Mouse (Mus musculus) spleen, postnatal 4 days (tissue): ENCODE measurements around the gene Prdm2.
A peak's percentile ranks its signal among the peaks of the same experiment; 100 is the strongest.

Experiments
- DNase-seq, 2 experiments: peaks; one replicate each; pipeline ENCODE4 v3.0.0; 2022; ENCODE audit warnings: low spot score in 2 of 2

Gene Prdm2

DNA sequence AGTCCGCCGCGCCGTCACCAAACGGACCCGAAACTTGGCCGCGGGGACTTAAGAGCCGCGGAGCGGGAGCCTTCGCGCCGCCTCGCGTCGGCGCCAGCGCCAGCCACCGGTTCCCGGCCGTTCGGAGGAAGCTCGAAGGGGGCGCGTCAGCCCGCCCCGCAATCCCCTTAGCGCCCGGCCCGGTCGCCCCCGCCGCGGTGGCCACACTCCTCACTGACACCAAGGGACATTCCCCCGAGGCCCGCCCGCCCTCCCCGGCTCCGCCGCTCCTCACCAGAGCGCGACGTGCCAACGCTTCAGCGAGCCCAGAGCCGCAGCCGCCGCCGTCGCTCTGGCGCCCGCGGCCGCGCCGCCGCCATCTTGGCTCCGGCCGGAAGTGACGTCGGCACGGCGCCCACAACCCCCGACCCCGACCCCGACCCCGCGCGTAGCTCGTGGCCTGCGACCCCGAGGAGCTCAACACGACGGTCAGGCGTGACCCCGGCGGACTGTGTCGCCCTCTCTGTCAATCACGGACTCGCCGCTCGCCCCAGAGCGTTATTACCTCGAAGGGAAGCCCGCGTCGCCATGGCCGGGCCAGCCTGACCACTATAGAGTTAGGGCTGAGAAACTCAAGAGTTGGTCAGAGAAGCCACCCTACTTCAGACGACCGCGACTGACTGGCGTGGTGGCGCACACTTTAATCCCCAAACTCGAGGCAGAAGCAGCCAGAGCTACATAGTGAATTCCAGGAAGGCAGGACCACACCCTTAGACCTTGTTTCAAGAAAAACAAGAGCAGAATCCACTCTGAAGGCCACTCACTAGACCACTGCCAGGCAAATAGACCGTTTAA is at the start of gene Prdm2:
TSS of gene Prdm2 (minus strand) at position 655 of the 834 bp plus-strand sequence.
- peak; percentile 49 to 78 for DNase-seq

DNA sequence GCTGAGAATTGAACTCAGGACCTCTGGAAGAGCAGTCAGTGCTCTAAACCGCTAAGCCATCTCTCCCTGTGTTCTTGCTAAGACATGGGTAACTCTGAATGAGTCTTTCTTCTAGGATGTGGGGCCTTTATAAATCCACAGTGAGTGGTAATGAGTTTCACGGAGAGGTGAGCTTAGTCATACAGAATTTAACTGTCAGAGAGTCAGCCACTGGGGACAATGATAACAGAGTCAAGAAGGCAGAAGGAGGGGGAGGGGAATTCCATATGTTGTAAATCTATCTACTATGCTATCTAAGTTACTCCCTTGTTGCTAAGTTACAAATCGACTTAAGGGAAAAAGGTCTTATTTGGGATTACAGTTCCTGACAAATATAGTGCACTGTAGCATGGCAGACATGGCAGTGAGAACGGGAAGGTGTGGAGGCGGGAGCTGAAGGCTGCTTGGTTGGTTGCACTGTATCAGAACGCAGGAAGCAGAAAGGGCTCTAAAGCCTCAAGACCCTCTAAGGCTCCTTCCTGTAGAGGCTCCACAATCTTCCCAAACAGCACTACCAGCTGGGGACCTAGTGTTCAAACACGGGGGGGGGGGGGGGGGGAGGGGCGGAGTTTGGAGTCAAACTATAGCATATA is 47.0 kb upstream of the Prdm2 start:
- DNase-seq, result no peak

DNA sequence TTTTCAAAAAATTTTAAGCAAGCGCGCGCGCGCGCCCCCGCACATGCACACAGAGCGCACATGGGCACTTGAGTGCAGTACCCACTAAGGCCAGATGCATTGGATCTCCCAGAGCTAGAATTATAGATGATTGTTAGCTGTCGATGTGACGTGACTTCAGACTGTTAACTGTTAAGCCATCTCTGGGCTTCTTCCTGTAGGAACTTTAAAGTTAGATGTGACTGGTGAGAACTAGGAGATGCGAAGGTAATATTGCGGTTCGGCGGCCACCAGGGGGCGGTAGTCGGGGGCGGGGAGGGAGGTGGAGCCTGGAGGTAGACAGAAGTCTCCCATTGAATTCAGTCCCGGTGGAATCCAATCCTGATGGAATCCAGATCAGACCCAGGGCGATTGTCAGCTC is 45.7 kb upstream of the Prdm2 start:
- DNase-seq, result peak; percentile 42 to 83

DNA sequence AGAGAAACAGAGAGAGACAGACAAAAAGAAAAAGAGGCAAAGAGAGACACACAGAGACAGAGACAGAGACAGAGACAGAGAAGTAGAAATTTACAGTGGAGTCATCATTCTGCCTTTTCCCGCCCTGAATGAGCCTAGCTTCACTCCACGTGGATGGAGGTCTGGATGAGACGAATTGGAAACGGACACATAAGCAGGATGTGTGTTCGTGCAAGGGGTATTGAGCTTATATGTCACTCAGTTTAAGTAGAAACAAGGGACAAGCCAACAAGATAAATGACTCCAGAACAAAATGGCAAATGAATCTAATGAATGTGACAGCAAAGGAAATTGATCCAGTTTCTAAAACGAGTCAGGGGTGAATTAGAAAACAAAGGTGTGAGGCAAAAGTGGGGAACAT is 45.2 kb upstream of the Prdm2 start:
- no peak for DNase-seq

DNA sequence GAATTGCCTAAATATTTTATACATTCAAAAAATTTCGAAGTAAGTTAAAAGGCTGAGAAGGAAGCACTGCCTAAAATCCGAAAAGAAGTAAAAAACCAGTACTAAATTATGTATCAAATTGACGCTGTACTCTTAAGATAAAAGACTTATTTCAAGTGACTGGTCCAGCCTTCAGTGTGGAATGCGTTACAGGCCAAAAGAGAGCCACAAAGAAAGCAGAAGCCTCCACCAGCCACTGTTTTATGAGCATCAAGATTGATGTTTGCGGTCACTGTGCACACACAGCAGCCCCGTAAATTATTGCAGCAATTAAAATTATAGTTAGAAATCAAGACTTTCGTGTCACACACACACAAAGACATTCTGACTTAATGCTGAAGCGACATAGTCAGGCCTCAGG is 42.7 kb upstream of the Prdm2 start:
- no peak for DNase-seq

DNA sequence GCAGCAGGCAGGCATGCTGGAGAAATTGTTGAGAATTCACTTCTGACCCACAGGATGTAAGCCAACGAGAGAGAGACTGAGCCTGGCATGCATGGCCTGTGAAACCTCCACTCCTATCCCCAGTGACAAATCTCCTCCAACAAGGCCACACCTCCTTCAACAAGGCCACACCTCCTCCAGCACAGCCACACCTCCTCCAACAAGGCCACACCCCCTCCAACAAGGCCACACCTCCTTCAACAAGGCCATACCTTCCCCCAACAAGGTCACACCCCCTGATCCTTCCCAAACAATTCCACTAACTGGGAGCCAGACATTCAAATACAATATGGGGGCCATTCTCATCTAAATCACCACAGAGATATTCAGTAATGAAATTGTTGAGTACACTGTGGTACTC is 40.6 kb upstream of the Prdm2 start:
- no peak for DNase-seq

DNA sequence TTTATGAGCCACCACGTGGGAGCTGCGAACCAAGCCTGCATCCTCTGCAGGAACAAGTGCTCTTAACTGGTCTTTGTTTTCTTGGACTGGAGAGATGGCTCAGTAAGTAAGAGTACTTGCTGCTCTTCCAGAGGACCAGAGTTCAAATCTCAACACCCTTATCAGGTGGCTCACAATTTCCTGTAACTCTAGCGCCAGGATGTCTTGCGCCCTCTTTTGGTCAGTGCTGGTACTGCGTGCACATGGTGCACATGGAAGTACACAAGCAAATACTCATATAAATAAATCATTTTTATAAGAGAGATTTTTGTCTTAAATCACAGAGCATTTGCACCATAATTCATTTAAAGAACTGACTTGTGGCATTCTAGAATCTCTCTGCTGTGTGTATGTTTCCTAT is 35.3 kb upstream of the Prdm2 start:
- DNase-seq, result peak; percentile 18 to 71

DNA sequence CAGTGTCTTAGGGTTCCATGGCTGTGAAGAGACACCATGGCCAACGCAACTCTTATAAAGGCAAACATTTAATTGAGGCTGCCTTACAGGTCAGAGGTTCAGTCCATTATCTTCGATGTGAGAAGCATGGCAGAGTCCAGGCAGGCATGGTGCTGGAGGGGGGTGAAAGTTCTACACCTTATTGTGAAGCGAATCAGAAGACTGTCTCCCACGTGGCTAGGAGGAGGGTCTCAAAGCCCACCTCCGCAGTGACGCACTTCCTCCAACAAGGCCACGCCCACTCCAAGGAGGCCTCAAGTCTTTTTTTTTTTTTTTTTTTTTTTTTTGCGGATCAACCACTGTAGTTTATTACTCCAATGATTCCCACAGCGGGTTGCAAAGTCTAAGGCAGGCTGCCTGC is 28.5 kb upstream of the Prdm2 start:
- no peak for DNase-seq

DNA sequence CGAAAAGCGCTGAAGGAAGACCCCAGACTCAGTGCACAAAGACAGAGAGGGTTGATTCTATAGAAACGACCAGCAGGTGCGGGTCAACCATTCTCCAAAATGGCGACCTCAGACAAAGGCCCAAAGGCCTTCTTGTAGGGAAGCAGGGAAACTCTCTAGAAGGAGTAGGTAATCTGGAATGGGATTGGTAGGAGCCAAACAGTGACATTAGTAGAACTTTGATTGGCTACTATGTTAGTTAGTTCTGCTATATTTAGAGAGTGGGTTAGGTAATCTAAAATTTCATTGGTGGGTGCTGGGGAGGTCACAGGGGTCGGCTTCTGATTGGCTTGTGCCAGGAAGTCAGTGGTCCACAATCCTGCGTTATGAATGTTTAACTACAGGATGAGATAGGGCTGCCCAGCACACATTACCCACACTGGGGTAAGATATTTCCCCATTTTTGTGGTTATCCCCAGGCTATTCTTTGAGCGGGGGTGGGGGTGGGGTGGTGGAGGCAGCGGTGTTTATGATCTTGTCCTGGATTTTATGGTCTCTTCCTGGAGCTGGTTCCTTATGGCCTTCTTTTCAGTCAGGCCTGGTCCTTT is 26.9 kb upstream of the Prdm2 start:
- no peak for DNase-seq

DNA sequence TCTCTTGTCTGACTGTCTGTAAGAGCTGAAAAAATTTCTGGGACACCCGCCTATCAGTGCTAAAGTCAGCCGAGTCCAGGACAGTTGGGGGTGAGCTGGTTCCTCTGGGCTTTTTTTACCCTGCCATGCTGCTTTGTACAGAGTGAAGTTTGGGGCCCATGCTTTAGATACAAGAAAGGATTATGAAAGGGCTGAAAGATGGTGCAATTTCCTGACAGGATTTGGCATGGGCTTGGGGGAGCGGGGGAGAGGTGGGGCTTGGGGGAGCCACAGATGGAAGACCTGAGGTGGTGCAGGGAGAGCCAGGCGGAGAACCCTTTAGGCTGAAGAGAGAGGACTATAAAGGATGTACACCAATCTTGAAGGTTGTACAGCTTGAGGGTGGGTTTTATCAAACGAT is 26.3 kb upstream of the Prdm2 start:
- no peak for DNase-seq

DNA sequence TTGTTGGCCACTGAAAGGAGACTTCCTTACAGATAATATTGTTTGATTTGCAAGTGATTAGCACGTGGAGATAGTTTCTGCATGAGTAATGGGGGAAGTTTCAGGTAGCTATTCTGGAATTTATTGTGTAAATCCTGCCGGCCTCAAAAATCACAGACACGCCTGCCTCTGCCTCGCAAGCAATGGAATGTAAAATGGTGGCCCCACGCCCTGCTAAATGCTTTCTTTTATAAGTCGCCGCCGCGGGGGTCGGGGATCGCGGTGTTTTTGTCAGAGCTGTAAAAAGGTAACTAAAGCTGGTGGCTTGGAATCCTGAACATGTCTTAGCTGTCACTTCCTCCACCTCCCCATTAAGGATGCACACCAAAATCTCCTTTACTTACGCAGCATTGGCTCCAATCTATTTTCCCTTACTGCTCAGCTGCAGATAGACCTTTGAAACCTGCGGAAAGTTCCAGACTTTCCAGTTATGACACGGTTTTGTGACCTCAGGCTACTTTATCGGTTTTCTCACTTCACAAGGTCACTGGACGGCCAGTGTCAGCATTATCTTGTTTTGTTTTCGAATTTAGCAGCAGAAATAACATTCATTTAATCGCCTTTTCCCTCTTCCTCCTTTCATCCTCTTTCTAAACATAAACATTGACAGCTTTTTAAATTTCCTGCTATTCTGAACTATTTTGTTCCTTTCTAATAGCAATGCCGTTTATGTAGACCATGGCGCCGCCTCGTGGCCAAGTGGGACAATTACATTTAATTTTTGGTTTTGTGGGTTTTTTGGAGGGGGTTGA is 25.6 kb upstream of the Prdm2 start:
- DNase-seq, result peak in 1 of 2 experiments; percentile 79

DNA sequence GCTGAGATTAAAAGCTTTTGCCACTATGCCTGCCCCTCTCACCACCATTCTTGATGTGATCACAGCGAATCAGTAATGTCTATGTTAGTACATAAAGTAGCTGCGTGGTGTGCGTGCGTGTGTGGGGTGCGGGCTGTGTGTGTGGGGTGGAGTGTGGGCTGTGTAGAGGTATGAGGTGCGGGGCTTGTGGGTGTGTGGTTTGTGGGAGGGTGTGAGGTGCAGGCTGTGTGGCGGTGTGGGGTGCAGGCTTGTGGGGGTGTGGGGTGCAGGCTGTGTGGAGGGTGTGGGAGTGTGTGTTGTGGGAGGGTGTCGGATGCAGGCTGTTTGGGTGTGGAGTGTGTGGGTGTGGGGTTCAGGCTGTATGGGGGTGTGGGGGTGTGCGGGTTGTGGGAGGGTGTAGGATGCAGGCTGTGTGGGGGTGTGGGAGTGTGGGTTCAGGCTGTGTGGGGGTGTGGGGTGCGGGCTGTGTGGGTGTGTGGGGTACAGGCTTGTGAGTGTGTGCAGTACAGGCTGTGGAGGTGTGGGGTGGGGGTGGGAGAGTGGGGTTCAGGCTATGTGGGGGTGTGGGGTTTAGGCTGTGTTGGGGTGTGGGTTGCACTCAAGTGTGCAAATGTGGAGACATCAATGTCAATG is 19.1 kb upstream of the Prdm2 start:
- no peak for DNase-seq

DNA sequence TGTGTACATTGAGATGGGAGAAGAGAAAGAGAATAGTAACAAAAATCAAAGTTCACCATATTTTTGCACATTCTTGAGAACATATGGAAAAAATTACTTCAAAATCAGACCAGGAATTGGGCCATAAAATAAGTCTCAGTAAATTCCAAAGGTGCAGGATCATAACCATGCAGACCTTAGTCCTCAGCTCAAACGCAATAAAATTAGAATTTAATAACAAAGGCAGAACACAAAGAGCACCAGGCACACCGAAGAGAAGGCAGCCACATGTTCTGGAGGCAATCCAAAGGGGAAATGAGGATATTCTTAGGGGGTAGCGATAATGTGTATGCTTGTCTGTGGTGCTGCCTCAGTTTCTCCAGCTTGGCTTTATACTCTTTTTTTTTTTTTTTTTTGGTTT is 18.3 kb upstream of the Prdm2 start:
- DNase-seq, result no peak

DNA sequence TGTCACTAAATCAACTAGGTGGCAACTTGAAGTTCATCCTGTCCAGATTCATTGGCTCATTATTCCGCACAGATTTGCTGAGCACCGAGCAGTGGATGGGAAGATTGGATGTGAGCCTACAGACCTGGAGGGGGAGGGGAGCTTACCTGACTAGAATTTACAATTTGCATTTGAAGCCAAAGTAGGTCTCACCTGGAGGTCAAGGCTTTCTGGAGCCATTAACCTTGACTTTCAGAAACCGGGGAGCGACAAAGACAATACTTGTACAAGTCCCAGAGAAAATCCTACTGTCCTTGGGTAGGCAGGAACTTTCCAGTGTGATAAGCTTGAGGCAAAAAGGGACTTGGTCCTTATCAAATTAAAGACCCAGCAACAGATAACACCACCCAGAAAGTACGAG is 15.2 kb upstream of the Prdm2 start:
- no peak for DNase-seq

DNA sequence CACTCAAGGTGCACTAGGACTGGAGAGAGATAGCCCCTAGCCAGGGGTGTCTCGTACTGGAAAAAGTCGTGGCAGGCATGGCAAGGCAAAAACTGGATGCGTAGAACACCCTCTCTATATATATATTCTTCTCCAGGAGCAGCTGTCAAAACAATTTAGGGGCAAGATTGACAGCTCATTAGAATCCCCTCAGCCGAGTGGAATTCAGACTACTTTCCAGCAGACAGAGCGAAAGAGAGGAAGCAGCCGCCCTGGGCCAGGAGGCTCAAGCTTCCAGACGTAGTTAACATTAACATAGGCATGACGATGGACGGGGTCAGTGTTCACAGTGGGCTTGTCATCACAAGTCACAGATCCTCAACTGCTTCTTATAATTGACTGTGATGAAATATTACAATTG is 13.1 kb upstream of the Prdm2 start:
- DNase-seq, result no peak

DNA sequence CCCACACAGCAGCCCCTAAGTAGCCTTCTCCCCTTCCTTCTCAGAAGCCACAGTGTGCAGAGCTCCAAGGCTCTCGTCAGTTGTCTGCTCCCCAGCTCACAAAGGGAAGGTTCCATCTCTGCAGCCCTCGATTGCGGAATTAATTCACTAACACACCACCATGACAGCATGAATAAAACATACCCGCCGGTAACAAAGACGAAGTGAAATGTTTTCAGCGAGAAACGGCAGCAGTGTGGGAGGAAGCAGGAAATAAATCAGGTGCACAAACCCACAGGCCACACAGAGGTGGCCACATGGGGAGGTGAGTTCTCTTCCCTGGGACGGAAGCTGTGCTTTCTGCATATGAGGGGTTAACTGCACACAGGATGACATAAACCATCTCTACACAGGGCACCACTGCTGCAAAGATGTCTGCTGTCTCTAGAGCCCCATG is 6.5 kb upstream of the Prdm2 start:
- DNase-seq, result no peak

DNA sequence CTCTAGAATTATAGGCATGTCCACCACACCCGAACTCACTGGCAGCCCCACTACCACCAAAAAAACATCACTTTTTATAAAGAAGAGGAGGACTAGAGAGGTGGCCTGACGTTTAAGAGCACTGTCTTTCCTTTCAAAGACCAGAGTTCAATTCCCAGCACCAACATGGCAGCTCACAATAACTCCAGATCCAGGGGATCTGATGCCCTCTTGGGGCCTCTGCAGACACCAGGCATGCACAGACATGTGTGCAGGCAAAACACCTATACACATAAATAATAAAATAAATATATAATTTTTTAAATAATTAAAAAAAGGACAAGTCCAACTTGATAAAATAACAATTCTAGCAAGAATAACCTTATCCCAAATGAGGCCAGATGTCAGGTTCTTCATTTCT is 6.1 kb upstream of the Prdm2 start:
- no peak for DNase-seq

DNA sequence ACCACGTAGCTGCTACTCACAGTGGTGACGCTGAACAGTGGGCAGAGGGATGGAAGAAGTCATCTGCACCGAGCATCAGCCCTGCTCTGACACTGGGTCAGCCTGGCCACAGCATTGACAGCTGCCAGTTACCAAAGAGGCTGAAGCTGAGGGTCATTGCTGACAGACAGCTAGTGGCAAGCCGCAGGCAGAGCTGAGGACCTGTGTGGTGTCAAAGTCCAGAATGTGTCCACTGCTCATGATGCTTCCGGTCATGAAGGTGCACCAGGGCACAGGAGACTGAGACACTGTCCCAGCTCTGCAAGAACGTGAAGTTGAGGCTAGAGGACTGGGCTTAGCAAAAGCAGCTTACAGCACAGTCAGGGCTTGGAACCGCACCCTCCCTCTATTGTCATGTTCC is 4.4 kb upstream of the Prdm2 start:
- DNase-seq, result no peak

DNA sequence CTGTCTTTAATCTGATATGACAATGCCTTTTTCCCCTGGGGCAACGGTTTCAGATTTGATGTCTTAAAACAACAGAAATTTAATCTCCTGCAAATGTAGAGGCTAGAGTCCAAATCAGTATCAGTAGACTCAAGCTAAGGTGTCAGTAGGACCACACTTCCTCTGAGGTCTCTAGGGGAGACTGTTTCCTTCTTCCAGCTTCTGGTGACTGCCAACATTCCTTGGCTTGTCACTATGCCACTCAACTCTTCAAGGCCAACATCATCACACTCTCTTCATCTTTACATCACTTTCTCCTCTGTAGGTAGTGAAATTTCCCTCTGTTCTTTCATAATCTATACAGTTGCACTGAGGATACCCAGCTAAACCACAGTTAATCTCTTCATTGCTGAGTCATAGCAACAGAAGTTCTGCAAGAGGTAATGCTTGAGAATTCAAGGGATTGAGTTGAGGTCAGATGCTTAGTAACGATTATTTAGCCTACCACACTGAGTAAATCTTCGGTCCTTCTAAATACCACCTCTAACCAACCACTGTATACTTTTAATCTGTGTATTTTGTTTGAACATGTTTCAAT is 1.5 kb upstream of the Prdm2 start:
- no peak for DNase-seq

DNA sequence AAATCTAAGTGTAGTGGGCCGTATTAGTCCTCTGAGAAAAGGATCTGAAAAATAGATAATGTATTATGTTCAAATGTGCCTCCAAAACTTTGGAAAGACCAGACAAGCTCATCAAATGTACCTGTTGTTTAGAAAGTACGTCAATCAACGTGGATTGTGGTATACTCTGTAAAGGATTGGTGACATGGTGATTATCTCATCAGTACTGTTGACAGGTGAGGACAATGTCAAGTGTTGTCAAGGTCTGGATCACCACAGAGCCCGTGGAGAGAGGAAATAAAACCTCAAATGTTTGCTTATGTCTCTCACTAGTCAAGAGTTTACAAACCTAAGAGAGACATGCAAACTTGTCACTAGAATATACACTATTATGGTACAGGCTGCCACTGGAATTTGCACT is 776 bp upstream of the Prdm2 start:
- DNase-seq, result no peak

DNA sequence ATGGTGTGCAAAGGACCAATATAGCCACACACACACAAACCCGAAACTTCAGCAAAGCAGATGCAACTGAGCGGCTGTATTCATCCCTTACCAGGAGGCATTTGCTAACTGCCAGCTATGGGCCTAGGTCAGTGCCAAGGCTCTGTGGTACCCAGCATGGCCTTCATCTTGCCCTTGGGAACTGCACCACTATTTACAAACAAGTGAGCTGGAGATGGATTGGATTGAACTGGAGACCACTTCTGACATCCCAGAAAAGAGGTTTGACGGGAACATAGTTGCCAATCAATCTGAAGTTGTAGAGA is 332 bp upstream of the Prdm2 start:
- no peak for DNase-seq
